Mouse (Mus musculus) gastrocnemius, postnatal 10 days (tissue): ENCODE measurements around the gene Gpr182. TPM values are rescaled to one million over a fixed set of nuclear protein-coding genes. Genes with fewer than 3 reads are reported as not detected.

Experiments
- total RNA-seq, 2 experiments: library from RNA; stranded (reverse); gene quantifications; 2 replicates each; pipeline ENCODE4 v1.2.3; 2021

The Gpr182 gene
- total RNA-seq, 2 experiments from 2014 or later = 0.38 to 0.47 TPM

Other genes starting within 250 kb of the Gpr182 start
- gene Ndufa4l2, start 236.8 kb downstream of the Gpr182 start, total RNA-seq = 10 to 100 TPM; 20.5 to 24.2 TPM
- gene Shmt2, start 229.3 kb downstream of the Gpr182 start, total RNA-seq = 10 to 100 TPM; 30.5 to 33.4 TPM
- 1 to 10 TPM; 1.6 to 1.9 TPM for gene Nxph4, start 217.2 kb downstream of the Gpr182 start, total RNA-seq
- gene Lrp1, start 130.6 kb downstream of the Gpr182 start, total RNA-seq = 100 to 1,000 TPM; 105 to 132 TPM
- 10 to 100 TPM; 15.8 to 24.4 TPM for gene Stat6, start 108.7 kb downstream of the Gpr182 start, total RNA-seq
- 1 to 10 TPM; 2.8 to 5.3 TPM for gene Nemp1, start 84.8 kb downstream of the Gpr182 start, total RNA-seq
- gene Nab2, start 83.2 kb downstream of the Gpr182 start, total RNA-seq = 10 to 100 TPM in 1 of 2 experiments, 1 to 10 TPM in 1; 7.0 to 13.2 TPM
- under 1 TPM; 0.21 to 0.54 TPM for gene Myo1a, start 46.6 kb downstream of the Gpr182 start, total RNA-seq
- gene Tac2, start 27.3 kb downstream of the Gpr182 start, total RNA-seq = under 1 TPM in 1 of 2 experiments, not detected in 1; 0.38 TPM
- 1 to 10 TPM; 5.9 to 6.0 TPM for gene Zbtb39, start 12.2 kb downstream of the Gpr182 start, total RNA-seq
- gene Rdh1, start 8.0 kb upstream of the Gpr182 start, total RNA-seq = under 1 TPM; 0.09 to 0.11 TPM
- under 1 TPM in 1 of 2 experiments, not detected in 1; 0.34 TPM for gene Rdh16f1, start 8.1 kb upstream of the Gpr182 start, total RNA-seq
- gene Rdh9, start 24.7 kb upstream of the Gpr182 start, total RNA-seq = under 1 TPM in 1 of 2 experiments, not detected in 1; 0.56 TPM
- gene Rdh16, start 49.4 kb upstream of the Gpr182 start, total RNA-seq = under 1 TPM in 1 of 2 experiments, not detected in 1; 0.09 TPM
- gene Rdh19, start 98.2 kb upstream of the Gpr182 start, total RNA-seq = not detected
- gene Rdh16f2, start 114.7 kb upstream of the Gpr182 start, total RNA-seq = not detected
- gene Rdh7, start 137.1 kb upstream of the Gpr182 start, total RNA-seq = under 1 TPM in 1 of 2 experiments, not detected in 1; 0.23 TPM
- gene Sdr9c7, start 146.8 kb upstream of the Gpr182 start, total RNA-seq = not detected